Mouse (Mus musculus) spleen, adult 2 months (tissue): ENCODE measurements around the gene Golph3l.

Experiments used
- CTCF ChIP-seq: fragments of 200-500 bp; IDR thresholded peaks from 2 replicates; pipeline ENCODE4 v1.5.1; 2011; ENCODE audit warnings: mild to moderate bottlenecking, inconsistent platforms; ENCODE audit not compliant: insufficient read depth, insufficient read length, insufficient replicate concordance; ENCODE audit errors: extremely low read depth
- POLR2A ChIP-seq: fragments of 200-500 bp; IDR thresholded peaks from 2 replicates; pipeline ENCODE4 v1.6.1; 2011; ENCODE audit warnings: low read depth, low read length, inconsistent platforms

- no peak for TF ChIP-seq CTCF
- TF ChIP-seq POLR2A, result no peak
These were observed 29.3 kb upstream of the Golph3l start, which contains the start of gene Hormad1 for GRCm38 (mm10) chr3:95559437-95559836.
